Mouse (Mus musculus) layer of hippocampus, postnatal 10 days (tissue): ENCODE data around the gene Abca4. TPM values are rescaled to one million over a fixed set of nuclear protein-coding genes. Genes with fewer than 3 reads are reported as not detected.
"Not testable (repeated sequence)": the region's sequence is repeated elsewhere in the genome, so short reads cannot be mapped to it uniquely, and the experiment has no call there.

Source experiments
- DNase-seq, 2 experiments: peaks; one replicate each; pipeline ENCODE4 v3.0.0; 2021; ENCODE audit warnings: low spot score in 2 of 2
- total RNA-seq, 2 experiments: library from RNA; stranded (reverse); gene quantifications; 2 replicates each; pipeline ENCODE4 v1.2.3; 2021

The Abca4 gene
- total RNA-seq, 2 experiments from 2014 or later, result 1.6 to 1.7 TPM

DNA sequence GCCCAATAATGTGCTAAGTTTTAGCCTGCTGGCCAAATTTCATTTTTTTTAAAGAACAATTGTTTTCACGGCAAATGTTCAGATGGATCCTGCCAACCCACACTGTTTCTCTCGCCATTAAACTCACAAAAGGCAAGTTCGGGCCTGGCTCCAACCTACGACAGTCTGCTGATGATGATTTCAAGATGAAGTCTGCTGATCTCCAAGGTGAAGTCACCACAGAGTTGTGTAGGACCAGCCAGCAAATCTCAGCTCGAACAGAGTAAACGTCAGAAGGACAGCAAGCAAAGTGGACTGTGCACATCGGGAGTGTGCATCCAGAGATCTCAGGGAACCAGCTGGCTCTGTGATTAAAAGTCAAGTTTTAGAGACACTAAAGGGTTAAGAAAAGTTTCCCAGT, 166.6 kb downstream of the Abca4 start:
- no peak for DNase-seq

DNA sequence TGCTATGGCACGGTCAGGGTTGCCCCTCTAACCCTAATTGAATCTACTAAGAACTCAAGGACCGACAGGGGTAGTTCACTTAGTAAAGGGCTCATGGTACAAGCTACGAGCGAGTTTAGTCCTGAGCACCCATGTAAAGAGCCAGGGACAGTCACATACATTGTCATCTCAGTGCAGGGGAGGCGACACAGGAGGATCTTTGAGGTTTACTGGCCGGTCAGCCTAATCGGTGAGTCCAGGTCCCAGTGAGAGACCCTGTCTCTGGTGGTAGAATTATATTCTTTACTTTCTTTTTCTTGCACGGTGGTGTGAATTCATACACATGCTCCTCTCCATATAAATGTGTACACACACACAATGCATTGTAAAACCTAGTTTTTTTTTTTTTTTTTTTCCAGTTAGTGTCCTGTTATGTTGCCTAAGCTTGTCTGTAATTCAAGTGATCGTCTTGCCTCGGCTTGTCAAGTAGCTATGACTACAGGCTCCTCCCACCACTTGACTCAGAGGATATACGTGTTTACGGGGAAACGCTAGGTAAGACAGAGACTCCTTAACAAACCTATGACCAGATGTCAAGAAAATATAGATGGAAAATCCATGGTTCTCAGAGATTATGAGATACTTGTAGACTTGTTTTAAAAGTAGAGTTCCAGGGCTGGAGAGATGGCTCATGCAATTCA, 167.3 kb downstream of the Abca4 start:
- no peak for DNase-seq

DNA sequence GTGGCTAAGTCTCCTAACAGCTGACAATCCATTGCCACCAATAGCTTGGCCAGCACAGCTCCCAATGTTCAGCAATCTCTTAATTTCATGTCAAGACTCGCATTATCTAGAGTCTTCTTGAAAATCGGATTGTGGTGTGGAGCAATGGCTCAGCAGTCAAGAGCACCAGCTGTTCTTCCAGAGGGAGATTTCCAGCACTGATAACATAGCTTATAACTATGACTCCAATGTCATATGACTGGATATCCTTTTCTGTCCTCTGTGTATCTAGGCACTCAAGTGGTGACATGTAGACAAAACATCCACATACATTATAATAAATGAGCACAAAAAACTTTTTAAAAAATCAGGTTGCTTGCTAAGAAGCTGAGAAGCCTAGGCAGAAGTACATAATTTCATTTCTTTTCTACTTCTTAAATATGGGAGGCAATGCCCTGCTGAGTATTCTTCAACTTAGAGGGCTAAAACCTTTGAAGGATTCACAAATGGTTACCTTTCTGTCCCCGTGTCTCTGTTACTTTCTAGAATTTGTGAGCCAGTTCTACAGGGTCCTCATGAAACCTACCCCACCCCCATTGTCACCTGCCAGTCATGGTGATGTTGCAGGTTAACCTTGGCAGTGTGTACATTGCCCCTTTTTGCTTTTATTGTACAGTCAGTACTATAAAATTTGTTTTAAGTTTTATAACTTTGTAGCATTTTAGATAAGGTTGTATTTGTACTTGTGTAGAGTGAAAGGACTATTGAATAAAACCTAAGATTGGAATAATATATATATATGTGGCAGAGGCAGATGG, 177.2 kb downstream of the Abca4 start:
- no peak for DNase-seq

DNA sequence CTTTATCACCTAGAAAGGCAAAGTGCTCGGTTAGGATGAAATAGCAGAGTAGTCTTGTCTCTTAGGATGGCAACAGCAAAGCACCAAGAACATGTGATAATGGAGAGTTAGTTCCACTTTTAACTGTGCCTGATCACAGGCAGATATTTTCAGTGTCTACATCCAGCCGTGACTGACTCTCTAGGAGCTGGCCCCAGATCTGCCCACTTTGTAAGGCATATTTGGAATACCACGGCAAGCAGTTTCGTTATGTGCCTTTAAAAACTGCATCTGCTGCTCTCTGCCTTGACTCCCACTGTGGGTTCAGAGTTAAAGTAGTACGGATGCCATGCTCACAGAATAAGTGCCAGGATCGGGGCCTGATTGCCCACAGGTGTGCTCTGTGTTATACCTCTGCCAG, 182.7 kb downstream of the Abca4 start:
- DNase-seq, result not testable (repeated sequence)

Other genes with a start within 250 kb of the Abca4 start
- gene Abcd3, start 229.1 kb upstream of the Abca4 start, total RNA-seq, result 10 to 100 TPM; 74.3 to 79.7 TPM
- 10 to 100 TPM; 19.2 to 21.1 TPM for gene Arhgap29, start 91.9 kb upstream of the Abca4 start, total RNA-seq
- 10 to 100 TPM; 54.4 to 67.7 TPM for gene Gclm, start 201.1 kb downstream of the Abca4 start, total RNA-seq
- 10 to 100 TPM; 27.3 to 28.6 TPM for gene Dnttip2, start 229.9 kb downstream of the Abca4 start, total RNA-seq
- gene Bcar3, start 249.7 kb downstream of the Abca4 start, total RNA-seq, result 1 to 10 TPM; 6.1 to 7.0 TPM